Mouse (Mus musculus) activated CD4-positive, CD25-positive, alpha-beta regulatory T cell (primary cell): Measurements from ENCODE around the gene Glrx2. TPM values are rescaled to one million over a fixed set of nuclear protein-coding genes. Genes with fewer than 3 reads are reported as not detected.

Experiments
- polyA plus RNA-seq, 2 experiments: library from polyadenylated mRNA; unstranded; fragments of 100-300 nt; shearing (Covaris generic); gene quantifications; one replicate each; pipeline ENCODE4 v1.2.1; 2017

Glrx2 gene
- polyA plus RNA-seq, result 100 to 1,000 TPM in 1 of 2 experiments, 10 to 100 TPM in 1; 99.4 to 123 TPM

DNA sequence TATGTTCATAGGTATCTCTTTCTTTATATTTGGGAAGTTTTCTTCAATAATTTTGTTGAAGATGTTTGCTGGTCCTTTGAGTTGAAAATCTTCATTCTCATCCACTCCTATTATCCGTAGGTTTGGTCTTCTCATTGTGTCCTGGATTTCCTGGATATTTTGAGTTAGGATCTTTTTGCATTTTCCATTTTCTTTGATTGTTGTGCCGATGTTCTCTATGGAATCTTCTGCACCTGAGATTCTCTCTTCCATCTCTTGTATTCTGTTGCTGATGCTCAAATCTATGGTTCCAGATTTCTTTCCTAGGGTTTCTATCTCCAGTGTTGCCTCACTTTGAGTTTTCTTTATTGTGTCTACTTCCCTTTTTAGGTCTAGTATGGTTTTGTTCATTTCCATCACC lies at the start of gene Glrx2:
Gene Glrx2 (plus strand): TSS at position 301 of the 400 bp plus-strand sequence.

DNA sequence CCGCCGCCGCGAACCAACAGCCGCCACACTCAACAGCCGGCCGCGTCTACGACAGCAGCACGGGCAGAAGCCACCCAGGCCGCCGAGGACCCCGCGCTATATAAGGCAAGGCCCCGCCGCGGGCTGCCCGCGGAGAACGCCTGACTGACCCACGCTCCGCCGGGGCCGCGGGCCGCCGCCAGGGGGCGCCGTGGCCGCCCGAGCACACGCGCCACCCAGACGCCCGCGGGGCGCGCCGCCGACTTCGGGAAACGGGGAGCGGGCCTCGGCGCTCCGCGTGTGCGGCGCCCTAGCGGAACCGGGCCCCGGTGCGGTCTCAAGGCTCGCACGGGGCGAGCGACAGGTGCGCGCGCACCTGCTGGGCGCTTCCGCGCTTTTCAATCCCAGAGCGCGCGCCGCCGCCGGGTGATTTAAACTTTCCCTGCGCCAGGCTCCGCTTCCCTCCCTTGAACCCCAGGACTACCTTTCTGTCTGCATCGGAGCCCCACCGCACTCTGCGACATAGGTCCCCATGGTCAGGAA lies 13.3 kb upstream of the Glrx2 start, which contains the start of gene Cdc73:
Gene Cdc73 (minus strand): TSS at position 153 of the 522 bp plus-strand sequence.

DNA sequence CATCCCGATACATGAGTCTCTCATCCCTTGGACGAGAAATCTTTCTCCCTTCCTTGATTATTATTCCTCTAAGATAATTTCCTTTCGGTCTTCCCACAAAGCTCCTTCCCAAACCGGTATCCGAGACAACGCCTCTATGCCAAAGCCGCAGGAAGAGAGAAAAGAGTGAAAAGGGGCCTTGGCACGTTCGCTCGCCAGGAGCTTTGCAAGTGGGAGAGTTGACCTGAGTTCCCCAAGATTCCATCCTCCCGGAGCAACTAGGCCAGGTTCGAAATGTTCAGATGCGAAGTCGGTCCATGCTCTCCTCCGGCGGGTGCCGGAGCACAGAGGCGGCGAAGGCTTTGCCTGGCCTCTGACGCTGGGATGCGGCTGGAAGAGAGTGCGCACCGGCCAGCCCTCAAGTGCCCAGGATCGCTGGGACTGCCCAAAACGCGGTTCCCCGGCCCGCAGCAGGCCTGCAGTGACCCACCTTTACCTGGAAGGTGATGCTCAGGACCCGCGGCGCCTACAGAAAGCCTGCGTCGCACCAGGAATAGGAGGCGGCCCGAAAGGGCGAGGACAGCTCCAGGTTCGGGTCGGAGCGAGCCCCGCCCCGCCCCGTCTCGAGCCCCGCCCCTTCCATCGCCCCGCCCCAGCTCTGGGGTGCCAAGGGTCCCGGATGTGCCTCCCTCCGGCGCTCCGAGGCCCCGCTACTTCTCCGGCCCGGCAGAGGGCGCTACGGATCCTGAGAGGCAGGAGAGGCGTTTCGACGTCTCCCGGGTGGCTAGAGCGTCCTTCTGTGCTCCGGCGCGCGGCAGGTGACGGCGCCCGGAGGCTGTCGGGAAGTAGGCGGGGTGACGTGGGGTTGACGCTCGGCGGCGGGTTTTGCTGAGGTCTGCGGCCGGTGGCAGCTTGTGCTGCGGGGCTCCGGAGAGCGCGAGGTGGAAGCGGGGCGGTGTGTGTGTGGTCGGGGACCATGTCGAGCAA lies 60.6 kb downstream of the Glrx2 start, which contains the start of the genes Trove2 and Uchl5:
Gene Trove2 (minus strand): TSS at position 623 of the 966 bp plus-strand sequence.
Gene Uchl5 (plus strand): TSS at position 827 of the 966 bp plus-strand sequence.

Other genes starting within 250 kb of the Glrx2 start
- gene B3galt2, start 75.7 kb upstream of the Glrx2 start, polyA plus RNA-seq, result under 1 TPM; 0.14 TPM
- gene Cdc73, start 13.4 kb upstream of the Glrx2 start, polyA plus RNA-seq, result 10 to 100 TPM; 57.2 to 73.1 TPM
- gene Trove2, start 60.7 kb downstream of the Glrx2 start, polyA plus RNA-seq, result 1 to 10 TPM; 3.1 to 3.9 TPM
- gene Uchl5, start 60.9 kb downstream of the Glrx2 start, polyA plus RNA-seq, result 10 to 100 TPM; 47.0 to 80.9 TPM